Mouse (Mus musculus): ENCODE measurements at regions not wholly inside any gene's neighbourhood (a gene's known extent, or its start where the extent isn't known, plus 50 kb on each side); places are given as distances from the start of the nearest gene placed in this dataset.

GRCm38 (mm10) chr16:74612072-74612471 is 200.4 kb upstream of the Robo2 start:
- TF ChIP-seq CTCF (IDR thresholded peaks at IDR 0.05; ENCODE audit: low read depth) (no peak), EP300 (IDR thresholded peaks at IDR 0.05; ENCODE audit: low read depth) (no peak)
